Mouse (Mus musculus) MEL-GATA-1-ER (cell line): ENCODE results near the gene Pla2g4a.
"Not testable (repeated sequence)": the region's sequence is repeated elsewhere in the genome, so short reads cannot be mapped to it uniquely, and the experiment has no call there.

Experiments used
- DNase-seq: peaks from one replicate; pipeline ENCODE4 v3.0.0-alpha.2; 2012; ENCODE audit warnings: low read depth; ENCODE audit errors: extremely low read depth

Gene Pla2g4a

DNA sequence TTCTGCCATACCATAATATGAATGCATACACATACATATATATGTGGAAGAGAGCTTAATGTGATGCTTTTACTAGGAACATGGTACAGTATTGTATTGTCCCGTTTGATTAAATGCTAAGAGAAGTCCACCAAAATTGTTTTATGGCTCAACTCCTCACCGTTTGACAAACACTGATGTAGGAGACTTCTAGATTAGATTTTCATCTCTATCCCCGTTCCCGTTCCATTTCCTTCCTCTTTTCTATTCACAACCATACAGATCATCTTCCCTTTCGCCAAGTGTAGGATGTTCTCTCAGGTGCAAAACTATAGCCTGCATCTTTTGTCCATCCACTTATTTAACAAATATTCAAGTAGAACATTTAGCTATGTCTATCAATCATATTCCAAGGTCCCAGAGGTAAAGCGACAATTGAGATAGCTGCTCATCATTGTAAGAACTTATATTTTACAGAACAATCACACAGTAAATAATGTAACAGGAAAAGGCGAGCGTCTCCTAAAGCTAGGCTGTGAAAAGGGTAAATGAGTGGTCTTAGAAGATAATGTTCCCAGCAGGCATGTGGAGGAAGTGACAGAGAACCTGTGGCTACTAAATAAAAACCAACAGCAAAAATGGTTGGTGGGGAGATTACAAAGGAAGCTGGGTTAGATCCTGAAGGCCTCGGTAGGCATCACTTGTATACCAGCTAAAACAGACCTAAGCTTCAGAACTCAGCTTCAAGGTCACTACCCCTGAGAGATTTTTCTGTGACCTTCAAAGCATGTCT is 21.6 kb downstream of the Pla2g4a start:
- peak; percentile 65 for DNase-seq

DNA sequence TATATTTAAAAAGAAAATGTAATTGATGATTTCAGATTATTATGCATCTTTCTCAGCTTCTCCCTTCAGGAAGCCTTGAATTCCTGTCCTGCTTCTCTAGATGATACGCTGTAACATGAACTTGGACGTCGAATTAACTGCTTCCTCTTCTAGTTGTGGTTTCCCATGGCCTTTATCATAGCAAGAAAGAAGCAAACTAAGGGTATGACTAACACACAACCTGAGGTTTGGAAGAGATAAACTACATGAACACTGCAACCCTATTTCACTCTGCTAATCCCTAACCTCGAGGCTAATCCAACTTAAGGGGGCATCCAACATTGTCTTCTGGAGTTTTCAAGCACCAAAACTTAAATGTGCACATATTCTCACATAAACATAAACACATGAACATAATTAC is 23.3 kb downstream of the Pla2g4a start:
- peak; percentile 91 for DNase-seq

DNA sequence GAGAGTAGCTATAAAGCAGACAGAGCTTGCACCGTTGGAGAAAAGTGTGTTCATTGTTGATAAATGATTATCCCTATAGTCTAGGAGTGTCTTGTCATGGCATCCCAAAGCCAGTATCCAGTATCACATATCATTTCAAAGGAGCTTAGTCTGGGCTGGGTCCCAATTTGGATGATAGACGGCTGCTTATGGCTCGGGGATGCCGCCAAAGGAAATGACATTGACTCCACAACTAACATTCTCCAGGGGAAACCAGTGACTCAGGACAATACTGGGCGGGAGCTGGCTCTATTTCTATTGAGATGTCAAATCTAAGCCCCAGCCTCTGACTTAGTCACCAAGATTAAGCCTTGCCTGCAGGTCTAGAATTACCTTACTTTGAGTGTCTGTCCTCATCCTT is 31.9 kb downstream of the Pla2g4a start:
- DNase-seq = no peak

DNA sequence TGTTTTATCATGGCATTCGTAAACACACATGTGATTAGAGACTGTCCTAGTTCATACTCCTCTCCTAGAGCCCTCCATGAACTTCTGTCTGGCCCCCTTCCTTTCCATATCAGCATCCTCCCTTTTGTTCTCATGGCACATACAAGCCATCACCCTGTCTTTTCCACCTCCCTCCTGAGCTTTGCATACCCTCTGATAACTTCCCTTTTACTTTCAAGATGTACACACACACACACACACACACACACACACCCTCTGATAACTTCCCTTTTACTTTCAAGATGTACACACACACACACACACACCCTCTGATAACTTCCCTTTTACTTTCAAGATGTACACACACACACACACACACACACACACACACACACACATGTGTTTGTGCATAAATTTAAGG is 37.4 kb downstream of the Pla2g4a start:
- DNase-seq = not testable (repeated sequence)

DNA sequence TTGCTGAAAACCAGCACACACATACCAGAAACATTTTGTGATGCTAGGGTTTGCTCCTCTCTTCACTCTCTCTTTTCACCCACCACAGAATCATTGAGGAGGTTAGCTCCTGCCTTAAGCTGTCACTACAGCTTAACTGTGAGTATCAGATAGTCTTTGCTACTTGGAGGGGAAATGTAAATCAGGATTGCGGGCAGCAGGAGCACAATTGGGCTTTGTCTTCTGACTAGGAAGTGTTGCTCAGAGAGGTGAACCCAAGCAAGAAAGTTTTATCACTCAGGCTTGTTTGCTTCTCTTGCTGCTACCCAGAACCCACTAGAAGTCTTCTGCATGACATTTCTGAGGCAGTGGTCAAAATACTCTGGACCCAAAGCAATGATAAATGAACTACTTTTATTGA is 38.9 kb downstream of the Pla2g4a start:
- DNase-seq = no peak

DNA sequence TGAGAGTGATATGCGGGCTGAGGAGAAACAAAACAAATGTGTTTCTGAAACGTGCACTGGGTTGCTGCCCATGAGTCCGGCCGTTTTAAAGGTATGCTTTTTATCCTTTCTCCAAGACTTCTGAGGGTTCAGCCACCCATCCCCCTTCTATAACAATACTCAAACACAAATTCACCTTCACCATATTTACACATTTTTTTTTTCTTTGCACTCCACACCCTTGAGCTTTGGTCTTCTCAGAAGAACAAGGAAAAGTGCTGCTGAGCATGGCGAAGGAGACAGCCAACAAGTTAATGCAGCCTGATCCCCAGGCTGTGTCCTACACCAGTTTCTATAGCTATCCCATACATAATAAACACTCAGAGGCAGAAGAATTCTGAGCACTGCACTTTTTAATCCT is 39.8 kb downstream of the Pla2g4a start:
- DNase-seq = no peak

DNA sequence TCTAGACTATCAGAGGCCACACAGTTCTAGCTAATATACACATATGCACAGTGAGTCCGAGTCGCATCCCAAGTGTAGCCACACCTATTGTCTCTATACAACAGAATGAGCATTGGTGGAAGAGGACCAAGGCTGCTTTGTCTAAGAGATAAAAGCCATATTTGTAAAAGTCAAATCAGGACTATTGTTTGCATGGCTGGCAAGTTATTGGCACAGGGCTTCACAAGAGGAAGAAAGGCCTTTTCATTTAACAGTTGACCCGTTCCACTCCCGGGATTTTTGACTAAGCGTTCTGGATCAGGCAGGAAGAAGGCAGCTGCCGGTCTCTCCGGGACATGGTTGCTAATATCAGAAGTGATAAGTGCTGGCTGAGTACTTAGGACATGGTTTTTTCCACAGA is 41.8 kb downstream of the Pla2g4a start:
- DNase-seq = no peak

DNA sequence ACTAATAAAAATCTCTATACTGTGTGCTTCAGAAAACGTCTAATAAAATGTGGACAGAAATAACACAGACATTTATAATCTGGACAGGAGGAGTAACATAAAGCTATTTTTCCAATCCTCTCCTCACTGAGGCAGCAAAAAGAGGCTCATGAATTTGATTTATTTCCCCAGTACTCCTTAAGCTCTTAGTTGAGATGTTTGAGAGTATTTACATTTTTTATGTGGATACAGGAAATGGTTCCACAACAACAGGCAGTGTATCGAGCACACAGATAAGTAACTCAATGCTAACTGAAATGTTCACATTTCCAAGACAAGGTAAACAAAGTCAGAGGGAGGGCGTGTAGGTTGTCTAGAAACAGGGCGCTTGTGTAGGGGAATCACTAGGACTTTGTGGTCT is 48.1 kb downstream of the Pla2g4a start:
- no peak for DNase-seq

DNA sequence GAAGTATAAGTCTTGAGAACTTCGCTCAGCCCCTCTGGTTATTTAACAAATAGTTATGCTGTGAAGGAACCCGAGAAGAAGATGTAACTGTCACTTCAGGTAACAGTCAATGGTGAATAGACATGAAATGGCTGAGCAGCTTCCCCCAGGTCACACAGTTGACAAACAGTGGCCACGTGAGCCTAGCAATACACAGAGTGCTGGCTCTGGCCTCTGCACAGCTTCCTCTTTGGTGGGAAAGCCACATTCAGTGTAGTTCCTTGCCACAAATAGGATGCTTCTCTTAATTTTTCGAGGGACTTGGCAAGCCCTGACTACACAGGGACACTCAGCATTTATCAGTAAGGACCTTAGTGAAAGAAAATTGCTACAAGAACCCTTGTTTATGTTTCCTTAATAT is 50.0 kb downstream of the Pla2g4a start:
- peak; percentile 28 for DNase-seq

DNA sequence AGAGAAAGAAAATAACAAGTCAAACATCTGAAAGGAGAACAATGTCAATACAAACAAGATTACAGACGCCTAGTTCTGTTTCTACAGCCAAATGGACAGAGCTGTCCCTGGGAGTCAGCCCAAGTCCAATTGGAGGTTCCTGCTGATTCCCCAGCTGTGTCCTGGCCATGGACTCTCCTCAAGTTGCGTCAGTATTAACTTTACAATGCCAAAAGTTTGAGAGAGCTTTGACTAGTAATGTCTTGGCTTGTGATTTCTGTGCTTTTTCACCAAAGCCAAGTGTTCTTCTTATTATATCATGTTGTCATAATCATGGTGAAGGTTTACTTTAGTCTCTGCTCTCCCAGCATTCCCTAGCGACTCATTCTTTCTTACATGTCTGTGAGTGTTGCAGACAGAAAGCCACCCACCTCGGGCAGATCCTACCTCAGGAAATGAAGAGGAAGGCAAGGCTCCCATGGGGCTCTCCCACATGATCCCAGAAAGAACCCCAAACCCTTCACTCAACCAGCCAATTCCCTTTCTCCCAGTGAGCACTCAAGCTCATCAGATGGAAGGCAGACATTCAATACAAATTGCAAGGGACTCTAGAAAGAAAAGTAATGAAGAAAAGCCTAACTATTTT is 63.0 kb downstream of the Pla2g4a start:
- DNase-seq = no peak

DNA sequence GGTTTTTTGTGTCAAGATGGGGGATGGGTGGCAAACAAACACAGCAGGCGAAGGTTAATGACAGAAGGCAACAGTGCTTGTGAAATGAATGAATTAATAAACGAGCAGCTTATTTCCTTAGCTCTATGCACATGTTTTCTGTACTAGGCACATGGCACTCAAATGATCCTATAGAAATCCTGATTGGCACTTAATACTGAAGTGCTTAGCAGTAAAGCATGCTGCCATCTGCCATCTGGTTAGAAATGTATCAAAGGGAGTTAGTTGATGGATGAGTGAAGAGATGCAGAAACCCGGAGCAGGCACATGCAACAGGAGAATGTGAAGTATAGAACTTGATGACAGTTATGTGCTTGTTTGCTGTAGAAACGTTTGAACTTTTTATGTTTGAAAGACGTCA is 64.5 kb downstream of the Pla2g4a start:
- DNase-seq = no peak

DNA sequence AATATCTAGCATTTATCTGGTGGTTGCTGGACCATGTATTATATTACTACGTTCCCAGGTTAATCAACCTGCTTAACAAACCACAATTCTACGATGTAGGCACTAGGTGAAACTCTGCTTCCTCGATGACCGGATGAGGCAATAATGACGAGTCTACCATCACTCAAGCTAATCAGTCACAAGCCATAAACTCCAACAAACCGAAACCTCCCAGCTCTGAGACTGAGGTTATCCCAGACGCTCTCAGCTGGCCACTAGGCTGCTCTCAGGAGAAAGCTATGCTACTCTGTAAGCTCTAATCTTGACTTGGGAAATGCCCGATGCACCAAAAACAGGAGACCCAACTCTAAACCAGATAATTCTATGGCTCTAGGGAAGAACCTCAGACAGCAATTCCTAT is 66.2 kb downstream of the Pla2g4a start:
- DNase-seq = no peak

DNA sequence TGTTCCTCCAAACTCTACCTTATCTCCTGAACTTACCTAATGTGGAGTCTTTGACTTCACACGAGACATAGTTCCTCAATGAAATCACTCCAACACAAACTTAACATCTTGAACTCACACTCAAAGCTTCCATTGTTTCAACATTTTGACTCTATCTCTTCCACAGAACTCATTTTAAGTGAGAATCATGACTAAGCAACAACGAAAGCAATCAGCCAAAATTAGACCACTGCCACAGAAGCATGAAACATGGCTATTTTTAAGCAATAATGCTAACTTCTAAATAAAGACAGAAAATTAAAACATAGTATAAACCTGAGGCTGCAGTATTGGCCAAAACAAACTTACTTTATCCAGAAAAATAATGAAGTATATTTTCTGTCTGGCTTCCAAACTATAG is 67.2 kb downstream of the Pla2g4a start:
- no peak for DNase-seq

DNA sequence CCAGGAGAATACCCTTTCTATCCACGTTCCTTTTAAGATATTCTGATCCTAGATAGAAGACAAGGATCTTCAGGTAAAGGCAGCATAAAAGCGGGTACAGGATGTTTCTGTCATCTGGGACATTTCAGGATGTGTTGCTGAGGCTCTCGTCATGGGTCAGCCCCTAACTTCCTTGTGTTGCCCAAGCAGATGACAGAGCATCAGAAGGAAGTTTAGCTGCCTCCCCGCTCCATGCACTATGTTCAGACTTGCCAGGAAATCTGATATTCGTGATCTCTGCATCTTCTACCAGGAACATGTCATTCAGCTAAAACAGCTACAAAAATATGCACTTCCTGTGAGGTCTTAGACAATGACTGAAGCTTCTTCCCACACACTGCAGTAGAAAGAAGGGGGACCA is 70.0 kb downstream of the Pla2g4a start:
- no peak for DNase-seq

DNA sequence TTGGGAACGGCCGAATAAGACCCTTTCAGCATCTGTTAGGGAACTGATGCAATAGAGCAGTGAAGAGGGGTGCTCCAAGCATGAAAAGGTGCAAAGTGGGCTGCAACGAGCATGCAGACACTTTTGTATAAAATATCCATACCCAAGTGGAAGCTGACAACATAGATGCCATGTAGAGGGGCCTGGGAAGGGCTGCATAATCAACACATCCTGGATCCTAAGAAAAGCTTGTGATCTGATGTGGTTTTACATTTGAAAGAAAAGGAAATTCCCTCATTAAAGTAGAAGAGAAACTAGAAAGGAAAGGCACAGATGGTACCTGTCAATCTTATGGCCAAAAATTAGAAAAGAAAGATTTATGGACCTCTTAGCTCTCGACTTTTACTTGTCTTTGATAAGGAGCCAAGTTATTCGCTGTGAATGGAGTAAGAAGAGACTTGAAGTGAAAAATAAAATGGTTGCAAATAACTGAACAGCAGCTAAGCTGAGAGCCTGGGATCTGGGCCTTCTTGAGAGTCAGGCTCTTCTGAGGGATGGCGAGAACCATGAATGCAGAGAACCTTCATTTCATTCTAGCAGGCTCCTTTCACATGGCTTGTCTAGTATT is 78.6 kb downstream of the Pla2g4a start:
- no peak for DNase-seq

DNA sequence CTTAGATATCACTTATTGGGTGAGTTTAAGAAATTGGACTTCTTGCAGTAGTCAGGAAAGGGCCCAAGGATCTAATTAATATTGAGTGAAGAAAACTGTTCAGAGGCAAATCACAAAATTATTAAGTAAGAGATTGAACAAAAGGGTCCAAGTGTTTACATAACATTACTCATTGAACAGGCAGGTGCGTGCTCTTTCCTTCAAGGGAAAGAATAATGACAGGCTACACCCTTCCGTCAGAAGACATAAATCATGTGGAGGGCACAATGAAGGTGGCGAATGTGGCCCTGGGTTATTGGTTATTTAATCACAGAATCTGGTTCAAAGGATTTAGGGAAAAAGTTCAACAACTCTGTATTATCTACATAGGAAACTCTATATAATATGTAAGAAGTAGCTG is 82.9 kb downstream of the Pla2g4a start:
- DNase-seq = no peak

DNA sequence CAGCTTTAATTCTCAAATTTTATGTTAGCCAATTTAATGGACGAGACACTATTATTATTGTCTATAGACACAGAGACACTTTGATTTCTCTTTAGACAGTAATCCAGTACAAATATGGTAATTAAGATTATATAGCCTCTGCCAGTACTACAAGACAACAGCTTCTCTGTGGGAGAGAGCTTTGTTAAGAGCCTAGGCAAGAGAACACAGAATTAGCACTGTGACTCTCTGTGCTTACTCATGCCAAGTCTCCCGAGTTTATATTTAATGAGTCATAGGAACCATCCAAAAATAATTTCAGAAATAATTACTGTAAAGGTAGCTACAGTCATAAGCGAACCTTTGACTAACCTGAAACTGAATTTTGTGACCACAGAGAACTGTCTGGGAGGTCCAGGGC is 84.6 kb downstream of the Pla2g4a start:
- no peak for DNase-seq

DNA sequence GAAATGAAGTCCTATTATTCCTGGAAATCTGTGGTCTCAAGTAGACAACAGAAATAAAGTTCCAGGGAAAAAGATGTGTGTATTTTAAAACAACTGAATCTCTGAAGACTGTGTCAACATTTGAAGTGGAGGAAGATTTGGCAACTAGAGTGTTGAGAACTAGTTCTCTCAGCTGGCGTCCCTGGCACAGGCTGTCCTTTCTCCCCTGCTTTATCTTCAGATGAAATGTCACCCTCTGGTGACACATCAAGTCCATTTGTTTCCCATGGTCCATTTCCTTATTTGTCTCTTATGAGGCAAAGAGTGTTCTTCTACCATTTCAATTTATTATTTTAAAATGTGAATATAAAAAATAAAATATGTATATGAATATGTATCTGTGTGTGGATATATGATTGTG is 89.5 kb downstream of the Pla2g4a start:
- no peak for DNase-seq

DNA sequence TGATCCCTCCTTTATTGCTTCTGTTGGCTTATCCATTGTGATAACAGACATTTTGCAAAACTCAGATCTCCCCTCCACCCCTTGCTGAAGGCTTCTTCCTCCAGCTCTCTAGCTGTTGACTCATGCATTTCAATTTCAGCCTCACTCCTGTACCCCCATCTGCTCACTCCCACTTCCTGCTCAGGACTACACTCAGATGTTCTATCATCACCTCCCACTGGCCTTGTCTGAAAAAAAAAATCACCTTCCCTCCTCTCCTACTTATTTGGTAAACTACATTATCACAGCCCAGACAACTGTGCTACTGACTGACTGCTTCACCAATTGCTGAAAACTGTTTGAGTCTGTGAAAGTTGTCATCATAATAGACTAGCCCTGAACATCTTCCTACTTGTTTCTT is 93.8 kb downstream of the Pla2g4a start:
- peak; percentile 47 for DNase-seq

DNA sequence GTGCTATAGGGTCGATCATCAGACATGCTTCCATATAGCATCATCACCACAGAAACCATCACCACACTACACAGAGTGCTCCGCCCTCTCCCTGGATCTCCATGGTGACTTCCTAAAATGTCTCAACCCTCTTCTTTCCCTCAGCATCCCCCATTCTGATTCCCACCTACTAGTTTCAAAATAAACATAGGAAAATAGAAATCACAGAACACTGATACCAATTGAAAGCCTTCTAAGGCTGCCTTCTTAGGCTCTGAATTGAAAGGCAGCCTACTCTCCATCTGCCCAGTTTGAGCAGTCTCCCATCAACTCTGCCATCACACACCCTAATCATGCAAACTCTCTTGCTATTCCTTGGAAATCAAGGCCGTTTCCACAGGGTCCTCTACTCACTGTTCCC is 94.9 kb downstream of the Pla2g4a start:
- no peak for DNase-seq

DNA sequence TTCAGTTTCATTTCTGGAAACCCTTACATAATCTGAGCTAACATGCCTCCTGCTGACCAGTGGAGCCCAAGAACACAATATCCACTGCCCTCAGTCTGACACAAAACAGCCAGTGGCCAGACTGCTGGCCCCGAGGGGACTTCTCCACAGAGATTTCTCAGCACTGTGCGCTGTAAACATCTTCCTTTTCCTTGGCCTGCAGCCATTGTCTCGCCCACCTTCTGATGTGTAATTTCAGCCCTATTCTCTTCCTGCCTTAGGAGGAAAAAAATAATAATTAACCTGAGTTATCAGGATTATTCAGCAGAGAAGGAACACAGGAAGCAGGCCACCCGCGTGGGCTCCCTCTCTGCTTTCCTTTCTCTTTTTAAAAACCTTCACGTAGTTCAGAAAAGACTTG is 98.3 kb downstream of the Pla2g4a start:
- DNase-seq = no peak

DNA sequence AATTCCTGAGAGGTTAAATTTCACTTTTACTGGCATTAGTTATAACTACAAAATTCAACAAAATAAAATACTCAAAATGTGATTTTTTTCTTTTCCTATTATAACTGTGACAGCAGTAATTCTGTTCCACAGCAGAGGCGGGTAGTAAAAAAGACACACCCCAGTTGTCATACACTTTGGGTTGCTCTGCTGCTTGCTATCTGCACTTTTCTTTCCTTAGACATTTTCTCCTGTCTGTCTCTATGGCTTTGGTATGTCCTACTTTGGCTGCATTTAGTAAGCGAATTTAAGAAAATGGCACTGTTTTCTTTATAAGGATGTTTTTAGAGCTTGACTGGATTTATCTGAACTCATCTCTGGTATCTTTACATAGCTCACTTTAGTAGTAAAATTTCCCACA is 98.9 kb downstream of the Pla2g4a start:
- no peak for DNase-seq

DNA sequence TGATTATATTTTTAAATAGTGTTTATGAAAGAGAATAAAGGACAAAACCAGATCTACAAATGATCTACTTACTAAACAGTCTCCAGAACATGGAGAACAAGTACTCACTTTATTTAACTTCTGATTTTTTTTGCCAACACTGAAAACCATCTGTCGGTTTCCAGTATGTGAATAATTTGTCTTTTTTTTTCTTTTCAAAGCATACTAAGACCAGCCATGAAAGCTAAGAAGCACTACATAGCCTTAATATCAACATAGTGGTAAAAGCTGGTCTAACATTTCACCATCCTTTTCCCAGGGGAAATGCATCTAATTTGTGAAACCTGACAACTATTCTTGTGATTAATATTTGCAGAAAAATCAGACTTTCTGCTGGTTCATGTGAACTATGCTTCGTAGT is 99.5 kb downstream of the Pla2g4a start:
- no peak for DNase-seq
